Mouse (Mus musculus) liver, embryonic 13.5 days (tissue): ENCODE results near the gene Kif11. TPM values are rescaled to one million over a fixed set of nuclear protein-coding genes. Genes with fewer than 3 reads are reported as not detected.

Experiments used
- ATAC-seq: fragments of 200-750 bp; cut with Nextera tagmentation; 2 replicates; pipeline ENCODE4 v1.8.0; 2017; ENCODE audit warnings: low read depth, mild to moderate bottlenecking, moderate number of reproducible peaks, moderate library complexity
- DNase-seq: peaks from one replicate; pipeline ENCODE4 v3.0.0; 2022
- H3K27ac ChIP-seq: fragments of 300-500 bp; sonication (generic); 2 replicates; pipeline ENCODE4 v1.5.1; 2015; ENCODE audit warnings: moderate library complexity, mild to moderate bottlenecking, inconsistent platforms
- H3K27me3 ChIP-seq: fragments of 300-500 bp; sonication (generic); 2 replicates; pipeline ENCODE4 v1.6.1; 2015; ENCODE audit warnings: mild to moderate bottlenecking, inconsistent platforms
- H3K36me3 ChIP-seq: fragments of 300-500 bp; sonication (generic); 2 replicates; pipeline ENCODE4 v1.6.1; 2015; ENCODE audit warnings: mild to moderate bottlenecking, inconsistent platforms
- H3K4me1 ChIP-seq: fragments of 300-500 bp; sonication (generic); replicated peaks from 2 replicates; pipeline ENCODE4 v1.6.1; 2015; ENCODE audit warnings: inconsistent platforms
- H3K4me2 ChIP-seq: fragments of 300-500 bp; sonication (generic); 2 replicates; pipeline ENCODE4 v1.6.1; 2015; ENCODE audit warnings: inconsistent platforms, mild to moderate bottlenecking, moderate library complexity
- H3K4me3 ChIP-seq: fragments of 300-500 bp; sonication (generic); replicated peaks from 2 replicates; pipeline ENCODE4 v1.5.1; 2015; ENCODE audit warnings: mild to moderate bottlenecking, inconsistent platforms
- H3K9ac ChIP-seq: fragments of 300-500 bp; sonication (generic); 2 replicates; pipeline ENCODE4 v1.6.1; 2015; ENCODE audit warnings: mild to moderate bottlenecking, inconsistent platforms
- H3K9me3 ChIP-seq: fragments of 300-500 bp; sonication (generic); replicated peaks from 2 replicates; pipeline ENCODE4 v1.6.1; 2016; ENCODE audit warnings: inconsistent platforms
- WGBS: fragments of 180-500 bp; shearing (Covaris S2); methylation state at CpG from one replicate; pipeline ENCODE4 v1.1.7; 2015; ENCODE audit not compliant: insufficient replicate concordance; 5-methylcytosine and 5-hydroxymethylcytosine counted together
- polyA plus RNA-seq: library from polyadenylated mRNA; unstranded; fragments of >200 nt; fragmentation: Nextera tagmentation; extraction: Ambion mirVana; gene quantifications from 2 replicates; pipeline ENCODE4 v1.2.1, GENCODE M21; 2015

The Kif11 gene
- polyA plus RNA-seq, 1 experiment from 2014 or later = 50.8 TPM

DNA sequence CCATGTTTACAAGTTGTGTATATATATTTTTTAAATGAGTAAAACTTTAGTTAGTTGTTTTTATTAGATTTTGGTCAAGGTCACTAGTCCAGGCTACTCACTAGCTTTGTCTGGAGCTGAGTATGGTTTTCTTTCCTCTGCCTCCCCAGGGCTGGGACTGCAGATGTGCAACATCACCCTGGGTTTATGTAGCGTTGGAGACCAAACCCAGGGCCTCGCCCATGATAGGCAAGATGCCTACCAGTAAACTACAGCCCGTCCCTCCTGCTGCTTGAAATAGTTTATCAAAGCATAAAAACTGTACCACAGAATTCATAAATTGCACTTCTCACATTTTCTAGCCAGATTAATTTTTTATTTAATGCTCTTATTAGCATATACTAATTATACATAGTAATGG, 73.0 kb downstream of the Kif11 start:
- no peak overlapping the region for H3K27ac ChIP-seq
- H3K4me1 ChIP-seq = 0 out of 2 replicates have a peak, but pooled peaks cover 3% of the 10 kb centered on the region
- no peaks in the 10 kb centered on the region for H3K36me3 ChIP-seq
- ATAC-seq (no peak), DNase-seq (no peak)
- H3K9me3 ChIP-seq = no peaks in the 10 kb centered on the region
- no peak overlapping the region for H3K4me3 ChIP-seq
- 43% methylated on average over 3 of the region's 3 CpGs for WGBS
- H3K9ac ChIP-seq = no peak overlapping the region
- H3K4me2 ChIP-seq = no peak overlapping the region
- H3K27me3 ChIP-seq = peaks cover 3% of the 10 kb centered on the region; the same call in 1 of the 2 replicates

- H3K4me1 ChIP-seq = 0 out of 2 replicates have a peak, but pooled peaks cover 3% of the 10 kb centered on the region
- WGBS = 47% methylated on average over 2 of the region's 2 CpGs
- DNase-seq (no peak), ATAC-seq (no peak)
- peaks cover 3% of the 10 kb centered on the region; the same call in 1 of the 2 replicates for H3K27me3 ChIP-seq
- no peak overlapping the region for H3K4me3 ChIP-seq
- H3K9ac ChIP-seq = no peak overlapping the region
- H3K4me2 ChIP-seq = no peak overlapping the region
- H3K36me3 ChIP-seq = no peaks in the 10 kb centered on the region
- H3K27ac ChIP-seq = no peak overlapping the region
- 0 out of 2 replicates have a peak, but pooled peaks cover 4% of the 10 kb centered on the region for H3K9me3 ChIP-seq
Observed at GRCm38 (mm10) chr19:37455528-37455927, 79.3 kb downstream of the Kif11 start.

DNA sequence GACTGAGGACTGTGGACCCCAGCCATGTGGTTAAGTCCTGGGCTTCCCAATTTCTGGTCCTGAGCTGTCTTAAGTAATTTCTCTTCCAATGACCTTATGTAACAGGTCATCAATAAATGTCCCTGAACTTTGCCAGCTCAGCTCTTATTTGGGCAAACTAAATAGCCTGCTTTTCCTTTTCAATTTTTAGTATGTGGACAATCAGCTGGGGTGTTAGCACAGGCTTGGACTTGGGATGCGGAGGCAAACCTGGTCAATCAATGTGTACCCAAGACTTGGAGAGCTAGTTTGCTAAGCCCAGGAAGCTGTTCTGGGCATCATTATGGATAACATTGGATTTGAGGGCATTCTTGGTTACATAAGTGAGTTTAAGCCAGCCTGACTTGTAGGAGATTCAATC, 79.8 kb downstream of the Kif11 start:
- Histone ChIP-seq H3K27me3 (peaks cover 3% of the 10 kb centered on the region; the same call in 1 of the 2 replicates), H3K9me3 (peaks cover 4% of the 10 kb centered on the region; the same call in 1 of the 2 replicates), H3K9ac (no peak overlapping the region), H3K36me3 (no peaks in the 10 kb centered on the region), H3K27ac (no peak overlapping the region), H3K4me3 (no peak overlapping the region), H3K4me2 (no peak overlapping the region), H3K4me1 (0 out of 2 replicates have a peak, but pooled peaks cover 3% of the 10 kb centered on the region)
- ATAC-seq = no peak
- 70% methylated on average over 1 of the region's 1 CpGs for WGBS
- DNase-seq = no peak

GRCm38 (mm10) chr19:37458013-37458412, 81.8 kb downstream of the Kif11 start:
- WGBS = 71% methylated on average over 6 of the region's 6 CpGs
- ATAC-seq (no peak), DNase-seq (no peak)
- Histone ChIP-seq H3K27me3 (no peaks in the 10 kb centered on the region), H3K9me3 (peaks cover 4% of the 10 kb centered on the region; the same call in 1 of the 2 replicates), H3K4me2 (no peak overlapping the region), H3K4me3 (no peak overlapping the region), H3K9ac (no peak overlapping the region), H3K36me3 (no peaks in the 10 kb centered on the region), H3K27ac (no peak overlapping the region), H3K4me1 (0 out of 2 replicates have a peak, but pooled peaks cover 3% of the 10 kb centered on the region)

DNA sequence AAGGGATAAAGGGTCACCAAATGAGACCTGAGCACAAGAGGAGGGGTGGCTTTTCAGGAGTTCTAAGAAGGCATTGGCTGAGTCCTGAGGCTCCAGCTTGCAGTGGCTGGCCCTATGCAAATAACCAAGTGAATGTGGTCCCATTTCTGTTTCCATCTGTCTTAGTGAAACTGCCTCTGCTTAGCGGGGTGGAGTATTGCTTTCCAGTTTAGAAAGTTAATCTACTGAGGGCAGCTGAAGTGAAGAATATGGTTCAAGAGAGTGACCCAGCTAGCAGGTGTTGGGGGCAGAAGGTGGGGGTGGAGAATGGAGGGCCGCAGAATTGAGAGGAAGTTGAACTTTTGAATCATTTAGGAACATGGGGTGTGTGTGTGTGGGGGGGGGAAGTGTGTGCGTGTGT, 90.2 kb downstream of the Kif11 start:
- DNase-seq = no peak
- no peak for ATAC-seq
- no peaks in the 10 kb centered on the region for H3K36me3 ChIP-seq
- no peak overlapping the region for H3K4me3 ChIP-seq
- H3K4me2 ChIP-seq = no peak overlapping the region
- H3K9me3 ChIP-seq = no peaks in the 10 kb centered on the region
- H3K27me3 ChIP-seq = no peaks in the 10 kb centered on the region
- 55% methylated on average over 3 of the region's 3 CpGs for whole genome bisulfite sequencing
- no peak overlapping the region for H3K9ac ChIP-seq
- H3K27ac ChIP-seq = no peak overlapping the region
- peaks cover 12% of the 10 kb centered on the region; the same call in 1 of the 2 replicates for H3K4me1 ChIP-seq

DNA sequence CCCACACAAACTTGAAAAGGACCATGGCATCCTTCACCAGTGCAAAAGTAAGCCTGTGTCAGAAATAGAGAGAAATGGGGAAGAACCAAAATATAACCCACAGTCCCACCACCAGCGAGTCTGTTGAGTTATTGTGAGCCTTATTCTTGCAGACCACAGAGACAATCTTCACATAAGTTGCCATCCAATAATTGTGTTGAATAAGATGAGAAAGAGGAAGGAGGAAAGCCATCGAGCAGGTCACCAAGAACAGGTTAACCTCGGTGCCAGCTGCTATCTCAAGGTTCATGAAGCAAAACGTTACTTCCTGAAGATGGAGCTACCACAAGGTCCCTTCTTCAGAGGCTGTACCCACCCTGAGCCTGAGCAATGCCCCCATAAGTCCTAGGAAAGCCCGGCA, 90.8 kb downstream of the Kif11 start:
- no peaks in the 10 kb centered on the region for H3K27me3 ChIP-seq
- peaks cover 12% of the 10 kb centered on the region; the same call in 1 of the 2 replicates for H3K4me1 ChIP-seq
- no peak overlapping the region for H3K4me3 ChIP-seq
- no peak overlapping the region for H3K27ac ChIP-seq
- no peak overlapping the region for H3K9ac ChIP-seq
- WGBS = 37% methylated on average over 5 of the region's 5 CpGs
- no peak overlapping the region for H3K4me2 ChIP-seq
- ATAC-seq = no peak
- no peaks in the 10 kb centered on the region for H3K36me3 ChIP-seq
- no peak for DNase-seq
- H3K9me3 ChIP-seq = no peaks in the 10 kb centered on the region

GRCm38 (mm10) chr19:37468841-37469566, 92.8 kb downstream of the Kif11 start:
- H3K4me1 ChIP-seq = peaks cover 12% of the 10 kb centered on the region; the same call in 1 of the 2 replicates

More at GRCm38 (mm10) chr19:37468841-37469566, 92.8 kb downstream of the Kif11 start:
- WGBS = 74% methylated on average over 6 of the region's 6 CpGs
- DNase-seq (no peak), ATAC-seq (no peak)
- Histone ChIP-seq H3K27ac (no peak overlapping the region), H3K4me3 (no peak overlapping the region), H3K9me3 (no peaks in the 10 kb centered on the region), H3K9ac (no peak overlapping the region), H3K36me3 (no peaks in the 10 kb centered on the region), H3K27me3 (no peaks in the 10 kb centered on the region), H3K4me2 (no peak overlapping the region)

Other genes with a start within 250 kb of the Kif11 start
- gene March5, start 168.9 kb upstream of the Kif11 start, polyA plus RNA-seq = 147 and 159 TPM in 2 replicates
- 1.7 and 1.9 TPM in 2 replicates for gene Cpeb3, start 167.8 kb upstream of the Kif11 start, polyA plus RNA-seq
- 31.1 and 44.4 TPM in 2 replicates for gene Ide, start 38.6 kb upstream of the Kif11 start, polyA plus RNA-seq
- 27.8 and 34.4 TPM in 2 replicates for gene Hhex, start 58.4 kb downstream of the Kif11 start, polyA plus RNA-seq
- 34.3 and 41.6 TPM in 2 replicates for gene Exoc6, start 174.0 kb downstream of the Kif11 start, polyA plus RNA-seq